Mouse (Mus musculus) hindbrain, embryonic 16.5 days (tissue): Measurements from ENCODE around the gene Atr. TPM values are rescaled to one million over a fixed set of nuclear protein-coding genes. Genes with fewer than 3 reads are reported as not detected.

Experiments used
- polyA plus RNA-seq: library from polyadenylated mRNA; unstranded; fragments of >200 nt; fragmentation: Nextera tagmentation; extraction: Ambion mirVana; gene quantifications from 2 replicates; pipeline ENCODE4 v1.2.1, GENCODE M21; 2015

The Atr gene
- polyA plus RNA-seq, 1 experiment from 2014 or later = 9.1 TPM

Other genes with a start within 250 kb of the Atr start
- 1.8 and 2.2 TPM in 2 replicates for gene Pcolce2, start 220.0 kb upstream of the Atr start, polyA plus RNA-seq
- 7.2 and 8.8 TPM in 2 replicates for gene Trpc1, start 107.2 kb upstream of the Atr start, polyA plus RNA-seq
- gene Pls1, start 12.3 kb upstream of the Atr start, polyA plus RNA-seq = 2.9 and 3.2 TPM in 2 replicates
- gene Xrn1, start 97.2 kb downstream of the Atr start, polyA plus RNA-seq = 12.9 and 13.9 TPM in 2 replicates